Mouse (Mus musculus) liver, embryonic 14.5 days (tissue): ENCODE data around the gene Lin37. TPM values are rescaled to one million over a fixed set of nuclear protein-coding genes. Genes with fewer than 3 reads are reported as not detected.

Experiments
- ATAC-seq: fragments of 200-750 bp; cut with Nextera tagmentation; 2 replicates; pipeline ENCODE4 v1.8.0; 2017; ENCODE audit warnings: moderate number of reproducible peaks, mild to moderate bottlenecking, moderate library complexity; ENCODE audit not compliant: insufficient read depth
- DNase-seq, 3 experiments: peaks; one replicate each; pipeline ENCODE4 v3.0.0-alpha.2; 2012 to 2013; ENCODE audit warnings: low read depth in 3 of 3, low spot score in 3 of 3
- H3K27ac ChIP-seq: fragments of 300-500 bp; sonication (generic); 2 replicates; pipeline ENCODE4 v1.5.1; 2014; ENCODE audit warnings: moderate library complexity, mild to moderate bottlenecking, control low read depth, inconsistent platforms
- H3K27me3 ChIP-seq: fragments of 300-500 bp; sonication (generic); 2 replicates; pipeline ENCODE4 v1.6.1; 2014; ENCODE audit warnings: mild to moderate bottlenecking, low read length, moderate library complexity; ENCODE audit not compliant: control insufficient read depth, insufficient read depth
- H3K36me3 ChIP-seq: fragments of 300-500 bp; sonication (generic); replicated peaks from 2 replicates; pipeline ENCODE4 v1.6.1; 2014; ENCODE audit warnings: low read depth; ENCODE audit not compliant: control insufficient read depth, insufficient read depth
- H3K4me1 ChIP-seq, 2 experiments: fragments of 200-500 bp in 1 of 2; fragments of 300-500 bp in 1 of 2; sonication (generic) in 1 of 2; replicated peaks; 2 replicates each; pipeline ENCODE4 v1.6.1; 2012 to 2014; ENCODE audit warnings: antibody characterized with exemption in 1 of 2, inconsistent platforms in 1 of 2, low read length in 1 of 2; ENCODE audit not compliant: control insufficient read depth in 2 of 2, insufficient read depth in 2 of 2
- H3K4me2 ChIP-seq: fragments of 300-500 bp; sonication (generic); 2 replicates; pipeline ENCODE4 v1.6.1; 2014; ENCODE audit warnings: low read depth, mild to moderate bottlenecking, control low read depth, moderate library complexity
- H3K4me3 ChIP-seq, 2 experiments: fragments of 200-500 bp in 1 of 2; fragments of 300-500 bp in 1 of 2; sonication (generic) in 1 of 2; 2 replicates each; pipeline ENCODE4 v1.5.1; 2012 to 2014; ENCODE audit warnings: low read depth in 2 of 2, low read length in 2 of 2, mild to moderate bottlenecking in 2 of 2, control low read depth in 1 of 2, inconsistent platforms in 1 of 2, moderate library complexity in 1 of 2; ENCODE audit not compliant: insufficient read depth in 1 of 2
- H3K9ac ChIP-seq: fragments of 300-500 bp; sonication (generic); replicated peaks from 2 replicates; pipeline ENCODE4 v1.6.1; 2014; ENCODE audit warnings: mild to moderate bottlenecking, control low read depth, moderate library complexity
- H3K9me3 ChIP-seq: fragments of 300-500 bp; sonication (generic); 2 replicates; pipeline ENCODE4 v1.6.1; 2016; ENCODE audit warnings: low read length, mixed read lengths; ENCODE audit not compliant: control insufficient read depth
- CTCF ChIP-seq: IDR thresholded peaks from 2 replicates; pipeline ENCODE4 v1.5.1; 2016; ENCODE audit warnings: antibody characterized with exemption, low read depth, control low read depth
- EP300 ChIP-seq: IDR thresholded peaks from 2 replicates; pipeline ENCODE4 v1.6.1; 2016; ENCODE audit warnings: antibody characterized with exemption, low read depth
- WGBS: fragments of 180-500 bp; shearing (Covaris S2); extraction: QIAGEN DNeasy Blood & Tissue Kit; methylation state at CpG from one replicate; pipeline ENCODE4 v1.1.7; 2014; ENCODE audit not compliant: insufficient replicate concordance; 5-methylcytosine and 5-hydroxymethylcytosine counted together
- polyA plus RNA-seq, 2 experiments: library from polyadenylated mRNA; depleted of rRNA in 1 of 2; stranded (reverse) in 1 of 2; unstranded in 1 of 2; fragments of >200 nt; fragmentation: Nextera tagmentation in 1 of 2; extraction: Ambion mirVana in 1 of 2; gene quantifications; 2 replicates each; pipeline versions ENCODE4 v1.2.1 to v1.2.3; 2012 to 2014

Lin37 gene
- polyA plus RNA-seq, 2 experiments = 17.6 to 21.2 TPM

- ATAC-seq (no peak), DNase-seq (no peak)
- Histone ChIP-seq H3K4me2 (no peak overlapping the region), H3K9ac (no peak overlapping the region), H3K4me3 (no peak overlapping the region), H3K27ac (no peak overlapping the region), H3K9me3 (no peaks in the 10 kb centered on the region), H3K27me3 (no peaks in the 10 kb centered on the region), H3K36me3 (no peaks in the 10 kb centered on the region), H3K4me1 (no peaks in the 10 kb centered on the region; a peak in 2 of 4 replicates)
- TF ChIP-seq EP300 = no peak
- TF ChIP-seq CTCF = no peak
- 66% methylated on average over 3 of the region's 3 CpGs for WGBS
These were observed 42.9 kb upstream of the Lin37 start for GRCm38 (mm10) chr7:30602583-30602982.

- H3K9ac ChIP-seq = no peak overlapping the region
- ATAC-seq = no peak
- no peak for DNase-seq
- WGBS = 59% methylated on average over 7 of the region's 7 CpGs
- no peaks in the 10 kb centered on the region; a peak in 2 of 4 replicates for H3K4me1 ChIP-seq
- TF ChIP-seq CTCF = no peak
- TF ChIP-seq EP300 = no peak
- no peaks in the 10 kb centered on the region for H3K27me3 ChIP-seq
- H3K27ac ChIP-seq = no peak overlapping the region
- no peaks in the 10 kb centered on the region for H3K36me3 ChIP-seq
- peak overlapping the region; percentile 50 for H3K4me2 ChIP-seq
- no peak overlapping the region for H3K4me3 ChIP-seq
- no peaks in the 10 kb centered on the region for H3K9me3 ChIP-seq
These were observed 41.0 kb upstream of the Lin37 start for GRCm38 (mm10) chr7:30600651-30601050.

DNA sequence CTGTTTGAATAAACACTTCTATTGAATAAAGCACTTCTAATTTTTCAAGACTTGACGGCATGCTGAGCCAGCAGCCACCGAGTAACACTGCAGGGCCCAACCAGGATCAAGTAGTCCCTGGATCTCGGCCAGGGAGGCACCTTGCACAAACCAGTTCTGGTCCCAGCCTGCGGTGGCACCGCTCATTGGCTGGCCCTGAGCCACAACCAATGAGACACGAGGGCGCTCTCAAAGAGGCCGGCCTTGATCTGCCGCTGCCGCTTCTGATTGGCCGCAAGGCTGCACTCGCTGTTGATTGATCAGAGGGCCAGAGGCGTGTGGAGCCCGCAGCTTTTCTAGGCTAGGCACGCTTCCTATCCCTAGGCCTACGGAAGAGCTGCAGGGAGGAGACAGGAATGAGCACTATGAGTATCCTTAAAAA lies 40.3 kb upstream of the Lin37 start:
- H3K9me3 ChIP-seq = no peaks in the 10 kb centered on the region
- no peak for TF ChIP-seq CTCF
- no peak for TF ChIP-seq EP300
- DNase-seq = peak; percentile 74 to 77 (median 74)
- ATAC-seq = peak; percentile 97
- H3K9ac ChIP-seq = no peak overlapping the region; the same call in 1 of the 2 replicates
- H3K4me1 ChIP-seq = peaks cover 0 to 1% of the 10 kb centered on the region in 2 experiments; a peak in 2 of 4 replicates
- 3% methylated on average over 16 of the region's 16 CpGs for WGBS
- H3K36me3 ChIP-seq = no peaks in the 10 kb centered on the region
- H3K4me3 ChIP-seq = no peak overlapping the region
- H3K27me3 ChIP-seq = no peaks in the 10 kb centered on the region
- no peak overlapping the region for H3K27ac ChIP-seq
- H3K4me2 ChIP-seq = peak overlapping the region; percentile 50

DNA sequence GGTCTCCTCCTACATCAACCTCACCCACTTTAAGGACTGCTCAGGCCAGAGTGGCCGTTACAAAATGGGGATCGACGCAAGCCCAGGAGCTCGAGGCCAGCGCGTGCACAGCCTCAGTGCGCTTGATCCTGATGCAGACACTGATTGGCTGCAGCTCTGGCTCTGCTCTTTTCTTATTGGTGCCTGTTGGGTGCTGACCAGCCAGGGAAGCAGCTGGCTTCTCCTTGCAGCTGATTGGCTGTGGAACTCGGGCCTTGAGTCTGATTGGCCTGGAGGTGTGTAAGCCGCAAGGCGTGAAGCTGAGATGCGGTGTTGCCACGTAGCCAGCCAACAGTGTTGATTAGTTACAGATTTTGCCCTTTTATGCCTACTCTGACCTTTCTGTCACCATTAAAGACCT lies 39.1 kb upstream of the Lin37 start, which contains the start of gene Zbtb32:
Zbtb32 (minus strand) TSS at position 124 of the 400 bp plus-strand sequence.
- no peak for DNase-seq
- TF ChIP-seq CTCF = no peak
- TF ChIP-seq EP300 = no peak
- 87% methylated on average over 12 of the region's 12 CpGs for WGBS
- no peak within 1 kb of the TSS; the same call in 1 of the 2 replicates for H3K9ac ChIP-seq
- H3K4me1 ChIP-seq = peaks cover 6 to 11% of the 10 kb centered on the region in 2 experiments; a peak in 3 of 4 replicates
- no peaks in the 10 kb centered on the region for H3K9me3 ChIP-seq
- H3K36me3 ChIP-seq = no peaks in the 10 kb centered on the region
- H3K27ac ChIP-seq = no peak within 1 kb of the TSS
- no peaks in the 10 kb centered on the region for H3K27me3 ChIP-seq
- H3K4me3 ChIP-seq = no peak within 1 kb of the TSS
- peak within 1 kb of the TSS; percentile 23 for H3K4me2 ChIP-seq
- no peak for ATAC-seq

GRCm38 (mm10) chr7:30596811-30597210 lies 37.2 kb upstream of the Lin37 start:
- Histone ChIP-seq H3K27me3 (no peaks in the 10 kb centered on the region), H3K36me3 (no peaks in the 10 kb centered on the region), H3K4me2 (no peak overlapping the region), H3K4me1 (peaks cover 6 to 16% of the 10 kb centered on the region in 2 experiments; a peak in 3 of 4 replicates), H3K9me3 (no peaks in the 10 kb centered on the region), H3K4me3 (no peak overlapping the region), H3K27ac (no peak overlapping the region), H3K9ac (no peak overlapping the region)
- ATAC-seq = no peak
- WGBS = 56% methylated on average over 5 of the region's 5 CpGs
- no peak for DNase-seq
- TF ChIP-seq CTCF = no peak
- TF ChIP-seq EP300 = no peak
